Mouse (Mus musculus): ENCODE results near the gene Trappc6a. TPM values are rescaled to one million over a fixed set of nuclear protein-coding genes. Genes with fewer than 3 reads are reported as not detected.

The Trappc6a gene
- polyA plus RNA-seq, 2 experiments = 24.1 to 40.2 TPM

DNA sequence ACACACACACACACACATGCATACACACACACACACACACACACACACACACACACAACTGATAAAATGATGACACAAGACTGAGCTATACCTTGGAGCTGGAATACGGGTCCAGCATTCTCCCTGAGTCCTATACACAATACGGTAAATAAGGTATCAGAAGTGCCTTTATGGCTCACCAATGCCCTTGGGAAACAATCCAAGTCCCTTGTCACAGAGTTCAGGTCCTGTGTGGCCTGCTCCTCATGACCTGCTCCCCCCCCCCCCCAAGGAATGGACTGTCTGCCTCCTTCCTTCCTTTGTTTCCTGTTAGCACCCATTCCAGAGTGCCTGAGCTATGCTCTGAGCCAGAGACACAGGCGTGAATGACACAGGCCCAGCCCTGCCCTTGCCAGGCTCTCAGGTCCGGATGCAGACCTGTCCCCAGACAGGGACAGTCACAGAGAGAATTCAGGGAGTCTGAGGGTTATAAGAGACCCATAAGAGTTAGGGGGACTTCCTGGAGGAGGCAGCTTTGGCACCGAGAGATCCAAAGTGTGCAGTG lies 41.5 kb upstream of the Trappc6a start:
- Histone ChIP-seq H3K9me3 (ENCODE audit: control insufficient read depth, low read length) (no peaks in the 10 kb centered on the region), H3K27ac (no peak overlapping the region), H3K4me1 (replicated peaks; ENCODE audit: control insufficient read depth in 2 of 2, insufficient read depth in 2 of 2, low read length in 1 of 2) (peaks cover 0 to 5% of the 10 kb centered on the region in 2 experiments; a peak in 1 of 4 replicates), H3K4me2 (ENCODE audit: low read depth) (no peak overlapping the region), H3K4me3 (ENCODE audit: insufficient read depth in 1 of 2, low read depth in 2 of 2, low read length in 2 of 2) (no peak overlapping the region), H3K27me3 (ENCODE audit: control insufficient read depth, insufficient read depth, low read length) (peaks cover 2% of the 10 kb centered on the region; the same call in 1 of the 2 replicates), H3K36me3 (replicated peaks; ENCODE audit: control insufficient read depth, insufficient read depth, low read depth) (no peaks in the 10 kb centered on the region), H3K9ac (replicated peaks) (no peak overlapping the region)
- no peak for TF ChIP-seq CTCF (IDR thresholded peaks at IDR 0.05; ENCODE audit: low read depth)
- no peak for TF ChIP-seq EP300 (IDR thresholded peaks at IDR 0.05; ENCODE audit: low read depth)
- no peak for DNase-seq (ENCODE audit: low read depth in 3 of 3, low spot score in 3 of 3)
- WGBS (ENCODE audit: insufficient replicate concordance) = 51% methylated on average over 5 of the region's 5 CpGs
- ATAC-seq (ENCODE audit: insufficient read depth) = peak; percentile 47

DNA sequence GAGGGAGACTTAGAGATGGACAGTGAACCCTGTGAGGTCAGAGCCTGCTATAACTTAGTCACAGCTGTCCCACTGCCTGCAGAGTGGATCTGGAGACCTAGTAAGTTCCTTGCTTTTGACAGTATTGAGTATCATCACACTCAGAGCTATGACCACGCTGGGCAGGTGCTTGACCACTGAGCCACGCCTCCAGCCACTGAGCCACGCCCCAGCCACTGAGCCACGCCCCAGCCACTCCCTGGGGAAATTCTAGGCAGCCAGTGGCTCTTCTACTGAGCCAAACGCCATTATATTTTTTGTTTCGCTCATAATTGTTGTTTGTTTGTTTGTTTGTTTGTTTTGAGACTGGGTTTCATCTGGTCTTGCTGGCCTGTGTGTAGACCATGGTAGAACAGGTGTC lies 40.6 kb upstream of the Trappc6a start:
- Histone ChIP-seq H3K4me1 (replicated peaks; ENCODE audit: control insufficient read depth in 2 of 2, insufficient read depth in 2 of 2, low read length in 1 of 2) (peaks cover 0 to 4% of the 10 kb centered on the region in 2 experiments; a peak in 1 of 4 replicates), H3K4me2 (ENCODE audit: low read depth) (no peak overlapping the region), H3K27ac (no peak overlapping the region), H3K4me3 (ENCODE audit: insufficient read depth in 1 of 2, low read depth in 2 of 2, low read length in 2 of 2) (no peak overlapping the region), H3K9ac (replicated peaks) (no peak overlapping the region), H3K9me3 (ENCODE audit: control insufficient read depth, low read length) (no peaks in the 10 kb centered on the region), H3K27me3 (ENCODE audit: control insufficient read depth, insufficient read depth, low read length) (peaks cover 4% of the 10 kb centered on the region; the same call in 1 of the 2 replicates), H3K36me3 (replicated peaks; ENCODE audit: control insufficient read depth, insufficient read depth, low read depth) (no peaks in the 10 kb centered on the region)
- no peak for ATAC-seq (ENCODE audit: insufficient read depth)
- no peak for DNase-seq (ENCODE audit: low read depth in 3 of 3, low spot score in 3 of 3)
- TF ChIP-seq CTCF (IDR thresholded peaks at IDR 0.05; ENCODE audit: low read depth) (no peak), EP300 (IDR thresholded peaks at IDR 0.05; ENCODE audit: low read depth) (no peak)
- WGBS (ENCODE audit: insufficient replicate concordance) = 25% methylated on average over 6 of the region's 6 CpGs

DNA sequence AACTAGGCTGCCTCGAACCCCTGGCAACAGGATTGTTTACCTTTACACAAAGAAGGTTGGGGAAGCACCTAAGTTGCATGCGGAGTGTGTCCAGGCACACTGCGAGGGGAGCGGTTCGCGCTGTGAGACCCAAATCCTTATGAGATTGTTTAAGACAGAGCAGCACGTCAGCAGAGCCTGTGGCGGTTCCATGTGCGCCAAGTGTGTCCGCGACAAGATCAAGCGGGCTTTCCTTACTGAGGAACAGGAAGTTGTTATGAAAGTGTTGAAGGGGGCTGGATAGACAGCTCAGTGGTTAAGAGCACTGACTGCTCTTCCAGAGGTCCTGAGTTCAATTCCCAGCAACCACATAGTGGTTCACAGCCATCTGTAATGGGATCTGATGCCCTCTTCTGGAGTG lies 39.9 kb upstream of the Trappc6a start:
- ATAC-seq (ENCODE audit: insufficient read depth) = no peak
- TF ChIP-seq EP300 (IDR thresholded peaks at IDR 0.05; ENCODE audit: low read depth) (no peak), CTCF (IDR thresholded peaks at IDR 0.05; ENCODE audit: low read depth) (no peak)
- Histone ChIP-seq H3K27ac (no peak overlapping the region), H3K4me3 (ENCODE audit: insufficient read depth in 1 of 2, low read depth in 2 of 2, low read length in 2 of 2) (no peak overlapping the region), H3K27me3 (ENCODE audit: control insufficient read depth, insufficient read depth, low read length) (peaks cover 11% of the 10 kb centered on the region), H3K9me3 (ENCODE audit: control insufficient read depth, low read length) (no peaks in the 10 kb centered on the region), H3K36me3 (replicated peaks; ENCODE audit: control insufficient read depth, insufficient read depth, low read depth) (no peaks in the 10 kb centered on the region), H3K9ac (replicated peaks) (no peak overlapping the region), H3K4me1 (replicated peaks; ENCODE audit: control insufficient read depth in 2 of 2, insufficient read depth in 2 of 2, low read length in 1 of 2) (peaks cover 0 to 5% of the 10 kb centered on the region in 2 experiments; a peak in 2 of 4 replicates), H3K4me2 (ENCODE audit: low read depth) (no peak overlapping the region)
- DNase-seq (ENCODE audit: low read depth in 3 of 3, low spot score in 3 of 3) = no peak
- 48% methylated on average over 12 of the region's 12 CpGs for WGBS (ENCODE audit: insufficient replicate concordance)

DNA sequence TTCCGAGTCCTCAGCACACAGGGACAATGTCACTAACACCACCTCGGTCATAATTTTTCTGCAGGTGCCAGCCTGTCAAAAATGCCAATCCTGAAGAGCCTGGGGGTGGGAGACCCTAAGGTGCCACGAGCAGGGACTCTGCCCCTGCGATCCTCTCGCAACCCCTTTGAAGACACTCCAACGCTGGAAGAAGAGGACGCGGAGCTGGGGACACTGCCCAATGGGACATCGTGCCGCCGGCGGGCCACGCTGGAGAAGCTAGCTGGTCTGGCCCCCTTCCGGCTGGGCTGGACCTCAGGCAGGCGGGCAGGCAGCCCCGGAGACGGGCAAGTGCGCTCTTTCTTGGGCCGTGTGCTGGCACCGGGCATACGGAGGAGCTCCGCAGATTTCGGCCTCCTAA lies 38.8 kb upstream of the Trappc6a start:
- TF ChIP-seq EP300 (IDR thresholded peaks at IDR 0.05; ENCODE audit: low read depth) (no peak), CTCF (IDR thresholded peaks at IDR 0.05; ENCODE audit: low read depth) (no peak)
- H3K27me3 ChIP-seq (ENCODE audit: control insufficient read depth, insufficient read depth, low read length) = peaks cover 22% of the 10 kb centered on the region
- H3K4me2 ChIP-seq (ENCODE audit: low read depth) = no peak overlapping the region
- H3K4me1 ChIP-seq (replicated peaks; ENCODE audit: control insufficient read depth in 2 of 2, insufficient read depth in 2 of 2, low read length in 1 of 2) = peaks cover 0 to 6% of the 10 kb centered on the region in 2 experiments; a peak in 2 of 4 replicates
- DNase-seq (ENCODE audit: low read depth in 3 of 3, low spot score in 3 of 3) (no peak), ATAC-seq (ENCODE audit: insufficient read depth) (no peak)
- 78% methylated on average over 23 of the region's 23 CpGs for WGBS (ENCODE audit: insufficient replicate concordance)
- no peak overlapping the region for H3K4me3 ChIP-seq (ENCODE audit: insufficient read depth in 1 of 2, low read depth in 2 of 2, low read length in 2 of 2)
- no peak overlapping the region for H3K27ac ChIP-seq
- H3K36me3 ChIP-seq (replicated peaks; ENCODE audit: control insufficient read depth, insufficient read depth, low read depth) = no peaks in the 10 kb centered on the region
- no peaks in the 10 kb centered on the region for H3K9me3 ChIP-seq (ENCODE audit: control insufficient read depth, low read length)
- no peak overlapping the region for H3K9ac ChIP-seq (replicated peaks)

DNA sequence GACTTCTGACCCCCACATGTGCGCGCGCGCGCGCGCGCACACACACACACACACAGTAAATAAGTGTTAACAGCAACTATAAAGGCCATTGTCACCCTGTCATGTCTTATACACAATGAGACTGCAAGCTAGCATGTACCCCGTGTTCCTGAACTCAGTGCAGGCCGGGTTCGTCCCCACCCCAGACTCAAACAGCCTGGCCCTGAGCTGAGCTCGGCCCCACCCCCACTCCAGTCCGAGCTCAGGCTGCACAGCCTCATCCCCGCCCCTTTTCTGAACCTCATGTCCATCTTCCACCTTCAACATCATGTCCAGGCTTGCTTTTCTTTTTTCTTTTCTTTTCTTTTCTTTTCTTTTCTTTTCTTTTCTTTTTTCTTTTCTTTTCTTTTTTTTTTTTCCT lies 37.9 kb upstream of the Trappc6a start:
- WGBS (ENCODE audit: insufficient replicate concordance) = 57% methylated on average over 14 of the region's 14 CpGs
- Histone ChIP-seq H3K36me3 (replicated peaks; ENCODE audit: control insufficient read depth, insufficient read depth, low read depth) (no peaks in the 10 kb centered on the region), H3K4me2 (ENCODE audit: low read depth) (no peak overlapping the region), H3K4me1 (replicated peaks; ENCODE audit: control insufficient read depth in 2 of 2, insufficient read depth in 2 of 2, low read length in 1 of 2) (peaks cover 0 to 7% of the 10 kb centered on the region in 2 experiments; a peak in 2 of 4 replicates), H3K4me3 (ENCODE audit: insufficient read depth in 1 of 2, low read depth in 2 of 2, low read length in 2 of 2) (no peak overlapping the region), H3K9ac (replicated peaks) (no peak overlapping the region), H3K27me3 (ENCODE audit: control insufficient read depth, insufficient read depth, low read length) (peaks cover 29% of the 10 kb centered on the region), H3K27ac (no peak overlapping the region), H3K9me3 (ENCODE audit: control insufficient read depth, low read length) (no peaks in the 10 kb centered on the region)
- DNase-seq (ENCODE audit: low read depth in 3 of 3, low spot score in 3 of 3) (no peak), ATAC-seq (ENCODE audit: insufficient read depth) (no peak)
- TF ChIP-seq CTCF (IDR thresholded peaks at IDR 0.05; ENCODE audit: low read depth) (no peak), EP300 (IDR thresholded peaks at IDR 0.05; ENCODE audit: low read depth) (no peak)
